ENCODE assay signal across 16 mouse cellular contexts in the genomic region with DNA sequence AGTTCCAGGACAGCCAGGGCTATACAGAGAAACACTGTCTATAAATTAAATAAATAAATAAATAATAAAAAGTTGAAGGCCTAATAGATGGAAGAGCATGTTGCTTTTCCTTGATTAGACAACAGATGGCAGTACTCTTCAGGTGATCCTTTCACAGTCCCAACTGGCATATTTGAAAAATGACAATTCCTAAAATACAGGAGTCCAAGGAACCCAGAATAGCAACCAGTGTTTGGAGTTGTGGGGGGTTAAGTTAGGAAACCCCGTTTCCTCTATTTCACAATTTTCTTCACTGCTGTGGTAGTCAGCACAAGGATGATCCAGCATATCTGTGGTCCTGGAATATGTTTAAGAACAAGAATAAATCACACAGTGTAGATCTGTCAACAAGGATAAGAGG. TPM values are rescaled to one million over a fixed set of nuclear protein-coding genes. Genes with fewer than 3 reads are reported as not detected.
DNase-seq lines count a peak whose midpoint lies in the region; ATAC-seq and TF ChIP-seq lines count a peak whose summit lies in the region.
"Had no signal": no experiment of that assay in that cellular context is flagged by ENCODE, and none has a peak within 500 bp of the region (broad histone marks: within the 10 kb centered on the region; RNA-seq: fewer than 3 reads in every experiment).

No protein-coding gene starts in this region.

- WGBS in cerebellum, adult 2 months: 34% methylated on average over 1 of the region's 1 CpGs
- 88% methylated on average over 1 of the region's 1 CpGs for WGBS in kidney, postnatal 0 days
- WGBS in midbrain, postnatal 0 days: 97% methylated on average over 1 of the region's 1 CpGs
- WGBS in midbrain, embryonic 11.5 days: 98% methylated on average over 1 of the region's 1 CpGs

- H3K4me2 ChIP-seq in kidney, postnatal 0 days (ENCODE audit: low read length): no peak overlapping the region
- H3K4me2 ChIP-seq in midbrain, postnatal 0 days (ENCODE audit: low read depth, low read length, poor library complexity, severe bottlenecking): no peak overlapping the region
- H3K4me2 ChIP-seq in midbrain, embryonic 11.5 days: no peak overlapping the region
- H3K4me2 ChIP-seq: embryonic facial prominence, embryonic 15.5 days; forebrain, embryonic 12.5 days; hindbrain, embryonic 14.5 days had no signal

- no peaks in the 10 kb centered on the region for H3K27me3 ChIP-seq in cerebellum, adult 2 months (ENCODE audit: control insufficient read depth, insufficient read depth, low read length)
- H3K27me3 ChIP-seq in kidney, postnatal 0 days (ENCODE audit: insufficient read depth, low read length): no peaks in the 10 kb centered on the region
- H3K27me3 ChIP-seq in midbrain, postnatal 0 days (ENCODE audit: insufficient read depth, low read length): no peaks in the 10 kb centered on the region
- no peaks in the 10 kb centered on the region for H3K27me3 ChIP-seq in midbrain, embryonic 11.5 days (ENCODE audit: control insufficient read depth, insufficient read depth, low read length)
- no peaks in the 10 kb centered on the region for H3K27me3 ChIP-seq in splenic B cell, adult 2 months (ENCODE audit: control insufficient read depth, insufficient read depth, low read length, poor library complexity, severe bottlenecking)
- H3K27me3 ChIP-seq: embryonic facial prominence, embryonic 15.5 days; forebrain, embryonic 12.5 days had no signal

- DNase-seq in cerebellum, adult 2 months: peak in 1 of 2 experiments; percentile 46
- DNase-seq in cerebellum, postnatal 25 days: no peak
- peak; percentile 30 for DNase-seq in kidney, postnatal 0 days (ENCODE audit: low spot score)
- no peak for DNase-seq in kidney, postnatal 10 days
- DNase-seq in midbrain, postnatal 0 days (ENCODE audit: low spot score): peak; percentile 11
- no peak for DNase-seq in midbrain, embryonic 11.5 days (ENCODE audit: low spot score, missing footprints)
- peak; percentile 14 for DNase-seq in splenic B cell, adult 2 months (ENCODE audit: low read depth, low spot score)
- no peak for DNase-seq in ovary, postnatal 14 days (ENCODE audit: low spot score)
- DNase-seq: heart, adult 18-20 months; kidney, adult 18-20 months; liver; right cerebral cortex, postnatal 25 days had no signal

- no peak for ATAC-seq in kidney, postnatal 0 days (replicated peaks; ENCODE audit: low FRiP score, low read depth)
- no peak for ATAC-seq in midbrain, postnatal 0 days (ENCODE audit: low FRiP score)
- no peak for ATAC-seq in midbrain, embryonic 11.5 days (ENCODE audit: low FRiP score)

- H3K27ac ChIP-seq in cerebellum, adult 2 months (ENCODE audit: insufficient read depth, low read length): no peak overlapping the region
- H3K27ac ChIP-seq in kidney, postnatal 0 days: no peak overlapping the region
- no peak overlapping the region for H3K27ac ChIP-seq in midbrain, postnatal 0 days (ENCODE audit: low read depth, low read length)
- H3K27ac ChIP-seq in midbrain, embryonic 11.5 days (ENCODE audit: low read depth, low read length): no peak overlapping the region
- H3K27ac ChIP-seq: embryonic facial prominence, embryonic 15.5 days; forebrain, embryonic 12.5 days; hindbrain, embryonic 14.5 days; midbrain, embryonic 10.5 days had no signal

- no peaks in the 10 kb centered on the region for H3K4me1 ChIP-seq in cerebellum, adult 2 months (ENCODE audit: control insufficient read depth, insufficient read depth, low read length)
- no peaks in the 10 kb centered on the region for H3K4me1 ChIP-seq in kidney, postnatal 0 days (replicated peaks; ENCODE audit: insufficient read depth, low read length)
- H3K4me1 ChIP-seq in midbrain, postnatal 0 days (ENCODE audit: insufficient read depth, low read length): no peaks in the 10 kb centered on the region
- no peaks in the 10 kb centered on the region for H3K4me1 ChIP-seq in midbrain, embryonic 11.5 days (ENCODE audit: control insufficient read depth, insufficient read depth, low read length)
- H3K4me1 ChIP-seq: embryonic facial prominence, embryonic 15.5 days; forebrain, embryonic 12.5 days; midbrain, embryonic 10.5 days had no signal

- H3K9me3 ChIP-seq in kidney, postnatal 0 days (replicated peaks; ENCODE audit: low read length): no peaks in the 10 kb centered on the region
- no peaks in the 10 kb centered on the region for H3K9me3 ChIP-seq in midbrain, postnatal 0 days (ENCODE audit: low read length)
- H3K9me3 ChIP-seq in midbrain, embryonic 11.5 days (ENCODE audit: control insufficient read depth, low read length): no peaks in the 10 kb centered on the region
- H3K9me3 ChIP-seq: embryonic facial prominence, embryonic 15.5 days; forebrain, embryonic 12.5 days; midbrain, embryonic 10.5 days had no signal

- H3K36me3 ChIP-seq in kidney, postnatal 0 days (ENCODE audit: insufficient read depth, low read length): peaks cover 29% of the 10 kb centered on the region; the same call in 1 of the 2 replicates
- peaks cover 30% of the 10 kb centered on the region for H3K36me3 ChIP-seq in midbrain, postnatal 0 days (ENCODE audit: insufficient read depth, low read length)
- H3K36me3 ChIP-seq in midbrain, embryonic 11.5 days (ENCODE audit: control insufficient read depth, insufficient read depth, low read length): peaks cover 6% of the 10 kb centered on the region; the same call in 1 of the 2 replicates
- H3K36me3 ChIP-seq in splenic B cell, adult 2 months (ENCODE audit: control insufficient read depth, insufficient read depth, low read length, poor library complexity, severe bottlenecking): peaks cover 13% of the 10 kb centered on the region

- H3K9ac ChIP-seq in kidney, postnatal 0 days (ENCODE audit: low read depth, low read length): no peak overlapping the region
- H3K9ac ChIP-seq in midbrain, postnatal 0 days (replicated peaks; ENCODE audit: low read length, poor library complexity, severe bottlenecking): no peak overlapping the region
- no peak overlapping the region for H3K9ac ChIP-seq in midbrain, embryonic 11.5 days (ENCODE audit: low read length)
- H3K9ac ChIP-seq: embryonic facial prominence, embryonic 15.5 days; forebrain, embryonic 12.5 days; hindbrain, embryonic 14.5 days had no signal

- H3K4me3 ChIP-seq in cerebellum, adult 2 months (replicated peaks; ENCODE audit: insufficient read depth, low read depth, low read length): no peak overlapping the region
- H3K4me3 ChIP-seq in kidney, postnatal 0 days (replicated peaks; ENCODE audit: low read depth, low read length): no peak overlapping the region
- no peak overlapping the region for H3K4me3 ChIP-seq in midbrain, postnatal 0 days (ENCODE audit: low read depth, low read length)
- no peak overlapping the region for H3K4me3 ChIP-seq in midbrain, embryonic 11.5 days (ENCODE audit: low read depth, low read length)
- H3K4me3 ChIP-seq: embryonic facial prominence, embryonic 15.5 days; forebrain, embryonic 12.5 days; midbrain, embryonic 10.5 days had no signal

- TF ChIP-seq POLR2A in cerebellum, adult 2 months (IDR thresholded peaks at IDR 0.05; ENCODE audit: borderline replicate concordance, insufficient read depth, low read length): no peak

- peak; percentile 26; the same call in 1 of the 2 replicates for TF ChIP-seq CTCF in cerebellum, adult 2 months (IDR thresholded peaks at IDR 0.05; ENCODE audit: borderline replicate concordance, insufficient read depth, low read depth, low read length)
- TF ChIP-seq CTCF in kidney, postnatal 0 days (IDR thresholded peaks at IDR 0.05; ENCODE audit: low read depth): peak; percentile 34; the same call in 1 of the 2 replicates
- TF ChIP-seq CTCF in midbrain, postnatal 0 days (IDR thresholded peaks at IDR 0.05): no peak; the same call in 1 of the 2 replicates

RNA-seq across cellular contexts. Expression of gene Kmt5b, which starts 22.9 kb away (rescaled TPM):
- polyA plus RNA-seq in cerebellum, adult 2 months (2012; rRNA removed): 36.9 and 38.3 TPM in 2 replicates
- 19.5 and 20.0 TPM in 2 replicates for polyA plus RNA-seq in kidney, postnatal 0 days (2015; fragmentation: Nextera tagmentation; extraction: Ambion mirVana)
- total RNA-seq in midbrain, postnatal 0 days (2014; rRNA removed): 64.0 and 98.6 TPM in 2 replicates
- 35.6 and 41.4 TPM in 2 replicates for polyA plus RNA-seq in midbrain, postnatal 0 days (2015; fragmentation: Nextera tagmentation; extraction: Ambion mirVana)
- 40.3 and 45.1 TPM in 2 replicates for polyA plus RNA-seq in midbrain, embryonic 11.5 days (2014; fragmentation: Nextera tagmentation; extraction: Ambion mirVana)

Comparison
In these comparisons a context has a peak if more than half of its experiments do, and no peak if none do; other contexts are left out.
1. DNase-seq: peak in kidney, postnatal 0 days (single experiment), midbrain, postnatal 0 days (single experiment) and splenic B cell, adult 2 months (single experiment); none in cerebellum, postnatal 25 days (0 of 2), kidney, postnatal 10 days (single experiment), midbrain, embryonic 11.5 days (single experiment) and ovary, postnatal 14 days (single experiment).